Mouse (Mus musculus): ENCODE measurements at regions not wholly inside any gene's neighbourhood (a gene's known extent, or its start where the extent isn't known, plus 50 kb on each side); places are given as distances from the start of the nearest gene placed in this dataset.

DNA sequence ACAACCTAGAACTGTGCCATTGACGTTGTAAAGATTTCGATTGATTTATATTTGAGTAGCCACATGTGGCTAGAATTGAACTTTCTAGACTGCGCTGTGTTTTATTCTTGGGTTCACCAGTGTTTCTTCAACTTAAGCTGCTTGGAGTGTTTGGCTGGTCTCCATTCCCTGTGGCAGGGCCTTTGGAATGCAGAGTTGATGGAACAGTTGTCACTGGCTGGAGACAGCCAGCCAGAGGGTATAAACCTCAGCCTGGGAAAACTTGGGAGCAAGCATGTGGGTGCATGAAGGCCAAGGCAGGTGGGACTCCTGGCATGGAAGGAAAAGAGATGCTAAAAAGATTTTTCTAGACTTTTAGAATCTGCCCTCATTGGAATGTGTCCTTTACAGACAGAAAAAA lies 109.8 kb downstream of the Erv3 start:
- TF ChIP-seq CTCF (IDR thresholded peaks at IDR 0.05; ENCODE audit: control insufficient read depth, insufficient read depth, low read length) (no peak), POLR2A (IDR thresholded peaks at IDR 0.05; ENCODE audit: borderline replicate concordance, control insufficient read depth, low read depth, low read length) (no peak)
